Mouse (Mus musculus) monocyte, adult 5-6 weeks (primary cell): ENCODE results near the gene Aco1. TPM values are rescaled to one million over a fixed set of nuclear protein-coding genes. Genes with fewer than 3 reads are reported as not detected.

Experiments
- ATAC-seq: fragments of 153-309, 156-312 bp; replicated peaks from 2 replicates; pipeline ENCODE4 v1.8.0; 2017; ENCODE audit warnings: mild to moderate bottlenecking; ENCODE audit not compliant: low TSS enrichment, insufficient number of reproducible peaks, severe bottlenecking, poor library complexity, low FRiP score
- total RNA-seq: library from RNA; stranded (forward); fragments of 200-1000, 200-491, 200-594 nt; gene quantifications from 3 replicates; pipeline ENCODE4 v1.2.3, GENCODE M21; 2017

The Aco1 gene
- total RNA-seq, 1 experiment from 2014 or later = 24.5 TPM

- no peak for ATAC-seq
Measured at GRCm38 (mm10) chr4:40156153-40156552, 13.3 kb downstream of the Aco1 start.

GRCm38 (mm10) chr4:40156582-40157499, 14.0 kb downstream of the Aco1 start:
- ATAC-seq = no peak

GRCm38 (mm10) chr4:40157500-40158223, 14.8 kb downstream of the Aco1 start:
- no peak for ATAC-seq

- no peak for ATAC-seq
Measured at GRCm38 (mm10) chr4:40158224-40158540, 15.3 kb downstream of the Aco1 start.

- ATAC-seq = no peak
Measured at GRCm38 (mm10) chr4:40160591-40161434, 17.9 kb downstream of the Aco1 start.

GRCm38 (mm10) chr4:40163646-40164045, 20.8 kb downstream of the Aco1 start:
- no peak for ATAC-seq

GRCm38 (mm10) chr4:40171477-40171876, 28.6 kb downstream of the Aco1 start:
- ATAC-seq = no peak

- no peak for ATAC-seq
Measured at GRCm38 (mm10) chr4:40172336-40172735, 29.5 kb downstream of the Aco1 start.

- ATAC-seq = no peak
Measured at GRCm38 (mm10) chr4:40174321-40174720, 31.4 kb downstream of the Aco1 start.

- no peak for ATAC-seq
Measured at GRCm38 (mm10) chr4:40178584-40178983, 35.7 kb downstream of the Aco1 start.

GRCm38 (mm10) chr4:40180046-40180445, 37.2 kb downstream of the Aco1 start:
- ATAC-seq = no peak

- no peak for ATAC-seq
Measured at GRCm38 (mm10) chr4:40181681-40182080, 38.8 kb downstream of the Aco1 start.

- peak; percentile 72 for ATAC-seq
Measured at GRCm38 (mm10) chr4:40182651-40183320, 39.9 kb downstream of the Aco1 start.

GRCm38 (mm10) chr4:40183781-40184180, 40.9 kb downstream of the Aco1 start:
- ATAC-seq = no peak

- no peak for ATAC-seq
Measured at GRCm38 (mm10) chr4:40184470-40184869, 41.6 kb downstream of the Aco1 start.

GRCm38 (mm10) chr4:40187956-40188355, 45.1 kb downstream of the Aco1 start:
- no peak for ATAC-seq

- ATAC-seq = no peak
Measured at GRCm38 (mm10) chr4:40192246-40192645, 49.4 kb downstream of the Aco1 start.

- no peak for ATAC-seq
Measured at GRCm38 (mm10) chr4:40193461-40193860, 50.6 kb downstream of the Aco1 start.

- no peak for ATAC-seq
Measured at GRCm38 (mm10) chr4:40195336-40195735, 52.5 kb downstream of the Aco1 start.
